Mouse (Mus musculus) CH12F3 (cell line): ENCODE results near the gene Slc25a23.

Source experiments
- in situ Hi-C: fragments of 300-500 bp; cut with MboI; formaldehyde crosslinking; loops from 2 replicates; pipeline ENCODE4 v1.14.3; 2020; ENCODE audit warnings: low sequenced_read_pairs

The Slc25a23 gene

DNA sequence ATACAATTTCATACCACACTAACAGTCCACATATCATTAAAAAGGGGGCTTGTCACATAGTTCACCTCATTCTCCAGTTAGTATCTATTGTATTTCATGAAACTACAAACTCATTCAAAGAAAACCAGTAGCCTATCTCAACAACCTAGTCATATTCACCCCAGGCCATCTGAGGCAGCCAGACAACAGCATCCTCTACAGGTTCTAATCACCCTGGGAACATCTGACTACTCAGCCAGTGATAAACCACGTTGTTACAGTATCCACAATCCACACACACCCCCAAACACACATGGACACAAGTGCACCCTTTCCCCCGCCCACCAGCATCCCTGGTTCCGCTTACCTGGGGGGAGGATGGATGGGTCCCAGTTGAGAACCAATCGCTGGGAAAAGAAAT, 32.2 kb downstream of the Slc25a23 start:
- in situ Hi-C loops = no loop called here

- in situ Hi-C loops = no loop called here
These were observed 38.7 kb downstream of the Slc25a23 start for GRCm38 (mm10) chr17:57020960-57021359.

DNA sequence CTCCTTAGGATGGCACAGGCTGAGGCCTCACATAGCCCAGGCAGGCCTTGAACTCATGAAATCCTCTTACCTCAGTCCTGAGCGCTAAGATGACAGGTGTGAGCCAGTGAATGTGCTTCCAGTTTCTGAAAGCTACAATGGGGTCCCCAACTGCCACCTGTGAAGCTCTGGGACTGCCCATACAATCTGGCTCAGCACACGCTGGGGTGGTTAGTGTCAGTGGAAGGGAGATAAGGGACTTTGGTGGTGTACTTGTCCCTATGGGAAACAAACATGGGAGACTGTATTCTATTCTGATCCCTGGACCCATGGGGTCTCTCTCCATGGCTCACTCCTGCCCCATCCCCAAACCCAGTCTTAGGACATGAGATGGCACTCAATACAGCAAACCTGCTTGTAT, 40.0 kb downstream of the Slc25a23 start:
- in situ Hi-C loops = no loop called here

DNA sequence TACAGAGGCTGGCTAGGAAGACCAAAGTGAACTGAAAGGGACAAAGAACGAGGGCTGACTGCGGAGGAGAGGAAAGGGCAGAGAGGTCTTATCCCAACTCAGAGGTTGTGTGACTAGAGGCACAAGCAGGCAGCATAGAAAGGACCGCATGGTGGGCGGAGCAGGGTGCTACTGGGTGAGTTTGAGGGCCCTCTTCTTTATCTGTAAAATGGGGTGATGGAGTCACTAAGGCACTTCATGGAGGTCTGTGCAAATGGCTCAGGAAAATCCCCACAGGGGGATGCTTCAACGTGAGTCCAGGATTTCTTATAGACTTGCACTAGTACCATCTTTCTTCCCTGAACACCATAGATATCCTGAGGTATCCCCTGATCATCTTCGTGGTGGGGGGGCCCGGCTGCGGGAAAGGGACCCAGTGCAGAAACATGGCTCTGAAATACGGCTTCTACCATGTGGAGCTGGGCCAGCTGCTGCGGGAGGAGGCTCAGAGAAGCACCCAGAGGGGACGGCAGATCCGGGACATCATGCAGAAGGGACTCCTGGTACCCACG, 47.3 kb downstream of the Slc25a23 start:
- in situ Hi-C loops = no loop called here

GRCm38 (mm10) chr17:57011236-57012141, 48.2 kb downstream of the Slc25a23 start, which contains the start of the genes Gtf2f1 and Gm17949:
Gene Gtf2f1, minus strand, starts transcription at chr17:57011288.
Gene Gm17949, plus strand, starts transcription at chr17:57011469.
- in situ Hi-C loops = no loop called here

DNA sequence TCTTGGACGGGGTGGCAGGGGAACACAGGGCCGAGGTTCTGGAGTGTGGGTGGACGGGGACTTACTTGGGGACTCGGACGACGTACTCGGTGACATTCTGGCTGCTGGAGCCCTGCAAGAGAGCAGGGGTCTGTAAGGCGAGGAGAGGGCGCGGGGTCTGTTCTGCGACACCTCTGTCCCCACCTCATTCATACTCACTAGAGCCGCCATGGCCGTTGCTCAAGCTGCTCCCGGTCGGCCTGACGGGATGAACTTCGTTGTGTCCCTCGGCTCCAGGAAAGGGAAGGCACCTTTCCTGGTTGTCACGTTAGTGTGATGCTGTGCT, 48.8 kb downstream of the Slc25a23 start:
- in situ Hi-C loops = no loop called here

- in situ Hi-C loops = no loop called here
These were observed 52.3 kb downstream of the Slc25a23 start for GRCm38 (mm10) chr17:57007137-57007905.

DNA sequence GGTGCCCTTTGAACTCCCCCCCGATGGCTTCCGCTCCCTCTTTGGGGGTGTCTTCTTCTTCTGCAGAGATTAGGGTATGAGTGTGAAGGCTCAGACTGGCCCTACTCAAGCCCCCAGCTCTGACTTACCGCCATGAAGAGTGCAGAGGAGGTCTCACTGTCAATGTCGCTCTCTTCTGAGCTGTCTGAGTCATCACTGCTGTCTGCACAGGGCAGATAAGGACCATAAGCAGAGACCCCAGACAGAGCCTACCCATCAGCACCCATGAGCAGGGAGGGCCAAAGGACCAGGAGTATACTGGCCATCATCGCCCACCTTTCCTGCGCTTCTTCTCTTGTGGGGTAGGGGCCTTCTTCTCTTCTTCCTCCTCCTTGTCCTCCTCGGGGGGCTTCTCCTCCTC, 55.7 kb downstream of the Slc25a23 start:
- in situ Hi-C loops = no loop called here

DNA sequence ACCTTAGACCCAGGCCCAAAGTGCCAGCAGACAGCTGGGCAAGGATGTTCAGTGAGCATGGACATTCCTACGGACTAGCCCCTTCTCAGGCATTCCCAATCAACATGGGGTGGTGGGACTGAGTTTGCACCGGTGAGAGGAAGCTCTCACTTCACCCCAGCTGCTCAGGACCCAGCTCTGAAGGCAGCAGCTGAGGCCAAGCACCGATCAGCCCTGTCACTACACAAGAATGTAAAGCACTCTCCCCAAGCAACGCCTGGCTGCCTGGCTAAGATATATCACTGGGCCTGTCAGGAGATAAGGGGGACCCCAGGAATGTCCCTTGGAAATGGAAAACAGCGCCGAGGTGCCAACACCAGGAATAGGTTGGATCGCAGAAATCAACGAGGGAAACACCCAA, 58.4 kb downstream of the Slc25a23 start:
- in situ Hi-C loops = no loop called here

GRCm38 (mm10) chr17:56999968-57000609, 59.6 kb downstream of the Slc25a23 start, which contains the start of gene Pspn:
Gene Pspn, minus strand, starts transcription at chr17:57000018.
- in situ Hi-C loops = no loop called here

- in situ Hi-C loops = no loop called here
These were observed 60.2 kb downstream of the Slc25a23 start for GRCm38 (mm10) chr17:56999414-56999813.

GRCm38 (mm10) chr17:56997029-56997667, 62.5 kb downstream of the Slc25a23 start, which contains the start of gene Alkbh7:
Gene Alkbh7, plus strand, starts transcription at chr17:56997339.
- in situ Hi-C loops = no loop called here

- in situ Hi-C loops = no loop called here
These were observed 63.2 kb downstream of the Slc25a23 start for GRCm38 (mm10) chr17:56996506-56996905.

DNA sequence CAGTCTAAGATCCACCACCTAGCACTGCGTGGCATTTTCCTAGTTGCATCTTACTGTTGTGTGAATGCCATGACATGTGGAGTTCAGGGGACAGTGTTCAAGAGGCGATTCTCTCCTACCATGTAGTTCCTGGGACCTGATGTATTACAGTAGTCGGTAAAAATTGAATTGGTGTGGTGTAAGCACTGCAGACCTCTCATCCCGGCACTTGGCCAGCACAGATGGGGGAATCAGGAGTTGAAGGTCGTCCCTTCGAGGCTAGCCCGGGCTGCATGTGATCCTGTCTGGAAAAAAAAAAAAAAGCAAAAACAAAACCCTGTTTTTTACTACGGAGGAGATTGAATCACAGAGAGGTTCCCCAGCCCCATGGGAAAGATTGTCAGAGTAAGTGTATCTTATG, 64.6 kb downstream of the Slc25a23 start:
- in situ Hi-C loops = no loop called here
